Mouse (Mus musculus): Measurements from ENCODE around the gene Slc25a54. TPM values are rescaled to one million over a fixed set of nuclear protein-coding genes. Genes with fewer than 3 reads are reported as not detected.

Slc25a54 gene
- polyA plus RNA-seq, 1 experiment: not detected

GRCm38 (mm10) chr3:109051056-109051945, 29.0 kb upstream of the Slc25a54 start:
- no peak overlapping the region for H3K4me3 ChIP-seq (replicated peaks; ENCODE audit: extremely low read depth, low read depth, low read length)
- no peak for DNase-seq
- no peaks in the 10 kb centered on the region for H3K4me1 ChIP-seq (ENCODE audit: control insufficient read depth, insufficient read depth, low read length)
- 19% methylated on average over 11 of the region's 11 CpGs for WGBS
- no peak for TF ChIP-seq CTCF (IDR thresholded peaks at IDR 0.05; ENCODE audit: insufficient read depth, low read length)

GRCm38 (mm10) chr3:109051946-109052331, 28.3 kb upstream of the Slc25a54 start:
- no peak for TF ChIP-seq CTCF (IDR thresholded peaks at IDR 0.05; ENCODE audit: insufficient read depth, low read length)
- TF ChIP-seq POLR2A (IDR thresholded peaks at IDR 0.05; ENCODE audit: borderline replicate concordance, extremely low read depth, low read depth, low read length): no peak
- Histone ChIP-seq H3K4me1 (ENCODE audit: control insufficient read depth, insufficient read depth, low read length) (no peaks in the 10 kb centered on the region), H3K4me3 (replicated peaks; ENCODE audit: extremely low read depth, low read depth, low read length) (no peak overlapping the region)
- 66% methylated on average over 6 of the region's 6 CpGs for WGBS
- DNase-seq: no peak

DNA sequence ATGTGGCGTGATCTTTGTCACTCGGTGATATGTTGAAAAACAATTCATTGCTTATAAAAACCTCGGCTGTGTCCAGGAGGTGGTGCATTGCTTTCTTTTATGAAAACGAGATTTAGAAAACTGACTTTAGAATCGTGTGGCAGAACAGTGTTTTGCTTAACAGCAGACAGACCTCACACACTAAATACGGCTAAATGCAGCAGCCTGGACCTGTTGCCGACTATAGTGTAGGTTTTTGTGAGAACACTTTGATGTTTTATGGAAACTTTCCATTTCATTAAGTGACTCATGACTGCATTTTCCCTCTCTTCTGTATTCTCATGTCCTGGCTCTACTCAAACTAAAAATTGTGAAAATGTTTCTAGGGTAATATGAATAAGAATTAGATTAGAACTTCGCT, 20.4 kb upstream of the Slc25a54 start:
- WGBS: 52% methylated on average over 8 of the region's 8 CpGs
- TF ChIP-seq CTCF (IDR thresholded peaks at IDR 0.05; ENCODE audit: insufficient read depth, low read length) (no peak), POLR2A (IDR thresholded peaks at IDR 0.05; ENCODE audit: borderline replicate concordance, extremely low read depth, low read depth, low read length) (no peak)
- DNase-seq: no peak
- H3K4me1 ChIP-seq (ENCODE audit: control insufficient read depth, insufficient read depth, low read length): no peaks in the 10 kb centered on the region; the same call in 1 of the 2 replicates
- H3K4me3 ChIP-seq (replicated peaks; ENCODE audit: extremely low read depth, low read depth, low read length): no peak overlapping the region

DNA sequence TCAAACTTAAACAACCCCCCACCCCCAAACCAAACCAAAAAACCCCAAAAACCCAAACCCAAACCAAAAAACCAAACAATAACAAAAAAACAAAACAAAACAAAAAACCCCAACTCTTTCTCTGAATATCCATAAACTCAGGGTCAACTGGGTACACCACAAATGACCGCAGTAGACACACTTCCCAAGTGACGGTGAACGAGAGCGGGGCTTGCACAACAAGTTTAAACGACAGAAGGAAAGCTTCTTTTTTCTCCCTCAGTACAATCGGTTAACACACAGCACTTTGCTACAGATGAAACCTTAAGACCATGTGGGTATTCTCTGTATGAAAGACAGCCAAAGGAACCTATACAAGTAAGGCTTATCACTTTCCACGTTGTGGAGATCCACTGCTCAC, 17.9 kb upstream of the Slc25a54 start:
- TF ChIP-seq POLR2A (IDR thresholded peaks at IDR 0.05; ENCODE audit: borderline replicate concordance, extremely low read depth, low read depth, low read length) (no peak), CTCF (IDR thresholded peaks at IDR 0.05; ENCODE audit: insufficient read depth, low read length) (no peak)
- Histone ChIP-seq H3K4me1 (ENCODE audit: control insufficient read depth, insufficient read depth, low read length) (no peaks in the 10 kb centered on the region; the same call in 1 of the 2 replicates), H3K4me3 (replicated peaks; ENCODE audit: extremely low read depth, low read depth, low read length) (no peak overlapping the region)
- no peak for DNase-seq
- WGBS: 70% methylated on average over 7 of the region's 7 CpGs

- TF ChIP-seq POLR2A (IDR thresholded peaks at IDR 0.05; ENCODE audit: borderline replicate concordance, extremely low read depth, low read depth, low read length) (no peak), CTCF (IDR thresholded peaks at IDR 0.05; ENCODE audit: insufficient read depth, low read length) (peak; percentile 35; the same call in 1 of the 2 replicates)
- WGBS: 1% methylated on average over 6 of the region's 6 CpGs
- H3K4me1 ChIP-seq (ENCODE audit: control insufficient read depth, insufficient read depth, low read length): no peaks in the 10 kb centered on the region; the same call in 1 of the 2 replicates
- no peak overlapping the region for H3K4me3 ChIP-seq (replicated peaks; ENCODE audit: extremely low read depth, low read depth, low read length)
- DNase-seq: no peak
These were observed 17.3 kb upstream of the Slc25a54 start for GRCm38 (mm10) chr3:109062989-109063388.

DNA sequence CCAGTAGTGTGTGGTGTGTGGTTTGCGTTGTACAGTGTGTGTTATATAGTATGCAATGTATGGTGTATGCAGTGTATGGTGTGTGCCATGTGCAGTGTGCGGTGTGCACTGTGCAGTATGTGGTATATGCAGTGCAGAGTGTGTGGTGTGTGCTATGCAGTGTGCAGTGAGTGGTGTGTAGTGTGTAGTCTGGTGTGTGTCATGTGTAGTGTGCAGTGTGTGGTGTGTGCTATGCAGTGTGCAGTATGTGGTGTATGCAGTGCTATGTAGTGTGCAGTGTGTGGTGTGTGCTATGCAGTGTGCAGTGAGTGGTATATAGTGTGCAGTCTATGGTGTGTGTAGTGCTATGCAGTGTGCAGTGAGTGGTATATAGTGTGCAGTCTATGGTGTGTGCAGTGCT, 4.1 kb downstream of the Slc25a54 start:
- TF ChIP-seq POLR2A (IDR thresholded peaks at IDR 0.05; ENCODE audit: borderline replicate concordance, extremely low read depth, low read depth, low read length): no peak
- TF ChIP-seq CTCF (IDR thresholded peaks at IDR 0.05; ENCODE audit: insufficient read depth, low read length): no peak
- 92% methylated on average over 2 of the region's 2 CpGs for WGBS
- Histone ChIP-seq H3K4me1 (ENCODE audit: control insufficient read depth, insufficient read depth, low read length) (no peaks in the 10 kb centered on the region), H3K4me3 (replicated peaks; ENCODE audit: extremely low read depth, low read depth, low read length) (no peak overlapping the region)
- DNase-seq: no peak

DNA sequence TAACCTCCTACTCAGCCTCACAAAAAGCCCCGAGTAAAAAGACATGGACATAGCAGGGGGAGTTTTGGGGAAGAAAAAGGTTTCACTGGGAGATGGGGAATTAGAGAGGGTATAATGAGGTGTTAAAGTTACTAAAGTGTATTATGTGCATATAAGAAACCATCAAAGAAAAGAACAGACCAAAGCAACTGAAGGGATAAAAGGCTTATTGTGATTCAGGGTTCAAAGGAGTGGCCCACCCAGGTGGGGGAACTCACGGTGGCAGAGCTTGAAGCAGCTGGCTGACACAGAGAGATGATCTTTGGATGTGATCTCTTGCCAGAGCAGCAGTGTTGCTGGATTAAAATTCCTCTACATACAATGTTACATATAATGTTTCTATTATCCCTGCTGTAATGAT, 8.2 kb downstream of the Slc25a54 start:
- 25% methylated on average over 2 of the region's 2 CpGs for WGBS
- TF ChIP-seq POLR2A (IDR thresholded peaks at IDR 0.05; ENCODE audit: borderline replicate concordance, extremely low read depth, low read depth, low read length) (no peak), CTCF (IDR thresholded peaks at IDR 0.05; ENCODE audit: insufficient read depth, low read length) (no peak)
- no peak for DNase-seq
- Histone ChIP-seq H3K4me3 (replicated peaks; ENCODE audit: extremely low read depth, low read depth, low read length) (no peak overlapping the region), H3K4me1 (ENCODE audit: control insufficient read depth, insufficient read depth, low read length) (no peaks in the 10 kb centered on the region)

DNA sequence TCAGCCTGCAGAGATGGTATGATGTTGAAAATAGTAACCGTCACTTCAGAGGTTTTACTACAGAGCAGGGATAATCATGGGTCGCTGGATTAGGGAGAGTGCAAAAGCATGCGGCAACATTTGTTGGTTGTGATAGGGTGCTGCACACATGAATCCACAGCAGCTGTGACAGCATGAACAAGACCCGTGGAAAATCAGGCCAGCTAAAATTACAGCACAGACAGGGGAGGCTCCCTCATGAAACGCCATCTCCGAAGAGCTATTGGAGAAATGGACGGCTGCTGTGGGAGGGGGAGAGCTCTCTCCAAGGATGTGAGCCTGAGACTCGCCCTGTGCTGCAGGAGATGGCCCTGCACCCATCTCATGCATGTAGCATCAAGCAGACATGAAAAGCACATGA, 24.4 kb downstream of the Slc25a54 start:
- no peaks in the 10 kb centered on the region for H3K4me1 ChIP-seq (ENCODE audit: control insufficient read depth, insufficient read depth, low read length)
- no peak overlapping the region for H3K4me3 ChIP-seq (replicated peaks; ENCODE audit: extremely low read depth, low read depth, low read length)
- no peak for TF ChIP-seq POLR2A (IDR thresholded peaks at IDR 0.05; ENCODE audit: borderline replicate concordance, extremely low read depth, low read depth, low read length)
- no peak for TF ChIP-seq CTCF (IDR thresholded peaks at IDR 0.05; ENCODE audit: insufficient read depth, low read length)
- 58% methylated on average over 8 of the region's 8 CpGs for WGBS
- no peak for DNase-seq

DNA sequence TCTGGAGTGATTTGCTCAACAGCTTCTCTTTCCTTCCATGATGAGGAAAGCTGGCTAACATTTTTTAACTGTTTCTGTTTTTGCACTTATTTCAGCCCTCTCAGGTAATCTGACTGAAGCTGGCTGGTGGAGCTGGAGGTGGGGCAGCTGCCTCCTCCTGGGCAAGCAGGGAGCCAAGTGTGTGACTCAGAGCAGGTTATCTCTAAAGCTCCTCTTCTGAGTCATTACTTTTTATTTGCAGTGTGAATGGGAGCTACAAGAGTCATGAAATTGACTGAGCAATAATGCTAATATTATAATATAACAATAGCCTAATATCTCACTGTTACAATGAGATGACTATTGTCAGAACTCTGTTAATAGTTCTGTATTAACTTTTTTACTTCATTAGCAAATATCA, 36.9 kb downstream of the Slc25a54 start:
- no peak overlapping the region for H3K4me3 ChIP-seq (replicated peaks; ENCODE audit: extremely low read depth, low read depth, low read length)
- DNase-seq: no peak
- TF ChIP-seq POLR2A (IDR thresholded peaks at IDR 0.05; ENCODE audit: borderline replicate concordance, extremely low read depth, low read depth, low read length) (no peak), CTCF (IDR thresholded peaks at IDR 0.05; ENCODE audit: insufficient read depth, low read length) (no peak)
- H3K4me1 ChIP-seq (ENCODE audit: control insufficient read depth, insufficient read depth, low read length): no peaks in the 10 kb centered on the region

DNA sequence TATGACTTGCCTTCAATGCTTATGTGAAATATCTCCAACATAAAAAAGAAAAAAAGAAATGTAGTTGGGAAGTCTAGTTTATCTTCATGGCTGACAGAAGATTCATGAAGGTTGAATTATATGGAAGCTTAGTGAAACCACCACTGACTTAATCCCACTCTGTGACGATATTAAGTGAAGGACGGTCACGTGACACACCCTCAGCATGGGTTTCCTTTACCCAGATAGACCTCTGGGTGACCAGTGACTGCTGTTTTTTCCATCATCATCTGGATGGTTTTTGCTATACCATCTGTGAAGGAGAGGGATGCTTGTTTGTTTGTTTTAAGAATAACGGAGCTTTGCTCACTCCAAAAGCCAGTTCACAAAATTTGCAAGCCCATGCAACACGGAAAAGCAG, 39.3 kb downstream of the Slc25a54 start:
- TF ChIP-seq CTCF (IDR thresholded peaks at IDR 0.05; ENCODE audit: insufficient read depth, low read length) (no peak), POLR2A (IDR thresholded peaks at IDR 0.05; ENCODE audit: borderline replicate concordance, extremely low read depth, low read depth, low read length) (no peak)
- DNase-seq: no peak
- 85% methylated on average over 5 of the region's 5 CpGs for WGBS
- Histone ChIP-seq H3K4me1 (ENCODE audit: control insufficient read depth, insufficient read depth, low read length) (peaks cover 2% of the 10 kb centered on the region; the same call in 1 of the 2 replicates), H3K4me3 (replicated peaks; ENCODE audit: extremely low read depth, low read depth, low read length) (no peak overlapping the region)

All from lung, adult 2 months (tissue).